Mouse (Mus musculus): ENCODE measurements around the gene Afg1l. TPM values are rescaled to one million over a fixed set of nuclear protein-coding genes. Genes with fewer than 3 reads are reported as not detected.

The Afg1l gene
- polyA plus RNA-seq, 1 experiment = 1.5 TPM

DNA sequence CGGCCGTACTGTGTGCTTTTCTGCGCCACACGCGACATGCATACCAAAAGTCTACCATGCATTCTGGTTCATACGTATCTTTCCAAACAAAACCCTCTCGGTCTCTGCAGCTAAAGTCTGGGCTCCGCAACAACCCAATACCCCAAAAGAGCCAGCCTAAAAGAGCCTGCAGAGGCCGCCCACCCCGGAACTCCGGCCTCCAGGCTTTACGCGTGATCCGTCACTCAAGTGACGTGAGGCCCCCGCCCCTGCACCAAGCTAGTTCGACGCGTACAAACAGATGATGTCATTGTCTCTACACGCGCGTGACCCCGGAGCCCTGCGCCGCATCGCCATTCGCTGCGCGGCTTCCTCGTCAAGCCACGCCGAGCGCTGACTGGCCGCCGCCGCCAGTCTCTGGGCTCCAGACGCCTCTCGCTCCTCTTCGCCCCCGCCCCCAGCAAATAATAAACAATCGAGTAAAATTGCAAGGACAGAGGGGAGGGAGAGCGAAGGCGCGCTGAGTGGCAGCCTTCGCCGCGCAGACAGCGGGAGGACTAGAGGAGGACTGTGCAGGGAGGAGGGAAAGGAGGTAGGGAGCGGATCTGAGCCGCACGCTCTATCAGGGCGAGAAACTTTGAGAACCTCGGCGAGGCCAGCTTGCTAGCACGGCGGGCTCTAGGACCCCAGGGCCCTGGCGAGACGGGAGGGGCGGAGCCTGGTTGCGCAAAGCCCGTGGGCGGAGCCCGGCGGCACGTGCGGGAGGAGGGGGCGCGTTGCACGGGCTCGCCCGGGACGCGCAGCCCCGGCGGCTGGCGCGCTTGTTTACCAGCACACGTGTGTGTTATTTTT lies 200.7 kb downstream of the Afg1l start:
- H3K4me1 ChIP-seq (ENCODE audit: control insufficient read depth, insufficient read depth, low read length) = peaks cover 26% of the 10 kb centered on the region

DNA sequence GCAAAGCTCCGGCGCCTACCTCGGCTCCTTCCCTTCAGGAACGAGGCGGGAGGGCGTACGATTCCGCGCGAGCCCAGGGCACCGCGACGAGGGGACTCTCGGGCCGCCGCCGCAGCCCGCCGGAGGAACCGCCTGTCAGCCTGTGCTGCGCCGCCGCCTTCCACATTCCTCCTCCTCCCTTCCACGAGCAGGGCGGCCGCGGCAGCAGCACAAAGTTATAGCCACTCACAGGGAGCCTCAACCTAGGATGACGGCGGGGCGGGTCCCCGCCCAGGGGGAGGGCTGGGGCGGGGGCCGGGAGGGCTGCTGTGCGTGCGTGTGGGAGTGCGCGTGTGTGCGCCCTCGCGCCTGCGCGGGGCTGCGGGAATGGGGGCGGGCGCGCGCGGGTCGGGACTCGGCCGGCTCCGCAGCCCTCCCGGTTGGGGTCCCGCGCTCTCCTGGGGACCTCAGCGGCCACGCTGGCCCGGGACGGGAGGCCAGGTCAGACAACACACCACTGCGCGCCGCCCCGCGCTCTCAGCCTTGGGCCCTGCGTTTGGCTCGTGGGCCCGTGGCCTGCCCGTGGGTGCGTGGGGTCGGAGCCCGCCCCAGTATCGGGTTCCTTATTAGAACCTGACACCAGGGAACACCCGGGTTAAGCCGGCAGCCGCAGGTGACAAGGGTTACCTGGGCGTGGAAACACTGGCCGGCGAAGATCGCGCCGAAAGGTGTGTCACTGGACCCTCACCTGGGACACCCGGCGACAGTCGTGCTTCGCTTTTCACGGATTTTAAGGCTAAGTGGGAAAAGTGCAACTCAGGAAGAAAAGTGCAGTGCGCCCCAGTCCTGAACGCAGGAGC lies 201.6 kb downstream of the Afg1l start, which contains the start of gene Foxo3:
Foxo3 (minus strand) TSS at position 249 of the 839 bp plus-strand sequence.
- H3K4me3 ChIP-seq (ENCODE audit: control insufficient read depth, low read depth, low read length) = peak within 1 kb of the TSS; percentile 91
- H3K4me1 ChIP-seq (ENCODE audit: control insufficient read depth, insufficient read depth, low read length) = peaks cover 26% of the 10 kb centered on the region
- TF ChIP-seq CTCF (IDR thresholded peaks at IDR 0.05; ENCODE audit: control insufficient read depth, insufficient read depth, insufficient replicate concordance, low read depth, low read length) (no peak), POLR2A (IDR thresholded peaks at IDR 0.05; ENCODE audit: control insufficient read depth, low read depth, low read length) (peak; percentile 77)
- H3K27me3 ChIP-seq (ENCODE audit: control insufficient read depth, insufficient read depth, low read length) = no peaks in the 10 kb centered on the region
- no peaks in the 10 kb centered on the region for H3K36me3 ChIP-seq (ENCODE audit: control insufficient read depth, insufficient read depth, low read length)
- H3K27ac ChIP-seq (ENCODE audit: control insufficient read depth, insufficient read depth, low read depth, low read length) = peak within 1 kb of the TSS; percentile 75

More for the DNA sequence above, 200.7 kb downstream of the Afg1l start:
- Histone ChIP-seq H3K36me3 (ENCODE audit: control insufficient read depth, insufficient read depth, low read length) (no peaks in the 10 kb centered on the region), H3K27ac (ENCODE audit: control insufficient read depth, insufficient read depth, low read depth, low read length) (peak overlapping the region; percentile 91), H3K4me3 (ENCODE audit: control insufficient read depth, low read depth, low read length) (peak overlapping the region; percentile 91), H3K27me3 (ENCODE audit: control insufficient read depth, insufficient read depth, low read length) (no peaks in the 10 kb centered on the region)
- TF ChIP-seq CTCF (IDR thresholded peaks at IDR 0.05; ENCODE audit: control insufficient read depth, insufficient read depth, insufficient replicate concordance, low read depth, low read length) (no peak), POLR2A (IDR thresholded peaks at IDR 0.05; ENCODE audit: control insufficient read depth, low read depth, low read length) (peak; percentile 45; the same call in 1 of the 2 replicates)

DNA sequence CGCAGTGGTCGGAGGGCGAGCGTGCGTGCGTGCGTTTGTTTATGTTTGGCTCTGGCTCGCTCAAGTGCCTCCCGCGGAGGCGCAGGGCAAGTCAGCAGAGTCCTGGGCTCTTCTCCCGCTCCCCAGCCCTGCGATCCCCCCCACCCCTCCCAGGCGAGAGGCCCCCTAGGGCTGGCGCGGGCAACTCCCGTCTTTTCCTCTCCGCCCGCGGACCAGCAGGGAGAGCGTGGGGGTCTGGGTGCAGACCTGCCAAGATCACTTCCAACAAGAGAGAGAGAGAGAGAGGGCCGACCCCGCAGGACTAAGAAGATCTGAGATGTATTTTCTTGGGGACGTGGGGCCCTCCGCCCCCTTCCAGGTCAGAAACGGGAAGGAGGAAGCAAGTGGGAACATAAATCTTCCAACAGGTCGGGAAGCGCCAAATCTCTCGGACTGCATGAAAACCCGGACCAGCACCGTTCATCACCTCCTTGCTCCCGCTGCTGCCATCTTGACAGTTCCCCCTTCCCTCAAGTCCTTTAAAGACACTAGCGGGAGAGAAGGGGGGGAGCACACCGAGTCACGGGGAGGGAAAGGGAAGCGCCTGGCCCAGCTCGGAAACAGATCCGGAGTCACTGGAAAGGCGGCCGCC lies 202.4 kb downstream of the Afg1l start:
- peak overlapping the region; percentile 91 for H3K4me3 ChIP-seq (ENCODE audit: control insufficient read depth, low read depth, low read length)
- no peaks in the 10 kb centered on the region for H3K27me3 ChIP-seq (ENCODE audit: control insufficient read depth, insufficient read depth, low read length)
- H3K4me1 ChIP-seq (ENCODE audit: control insufficient read depth, insufficient read depth, low read length) = peaks cover 26% of the 10 kb centered on the region
- peak overlapping the region; percentile 33 for H3K27ac ChIP-seq (ENCODE audit: control insufficient read depth, insufficient read depth, low read depth, low read length)
- H3K36me3 ChIP-seq (ENCODE audit: control insufficient read depth, insufficient read depth, low read length) = no peaks in the 10 kb centered on the region
- TF ChIP-seq POLR2A (IDR thresholded peaks at IDR 0.05; ENCODE audit: control insufficient read depth, low read depth, low read length) (no peak), CTCF (IDR thresholded peaks at IDR 0.05; ENCODE audit: control insufficient read depth, insufficient read depth, insufficient replicate concordance, low read depth, low read length) (no peak)

DNA sequence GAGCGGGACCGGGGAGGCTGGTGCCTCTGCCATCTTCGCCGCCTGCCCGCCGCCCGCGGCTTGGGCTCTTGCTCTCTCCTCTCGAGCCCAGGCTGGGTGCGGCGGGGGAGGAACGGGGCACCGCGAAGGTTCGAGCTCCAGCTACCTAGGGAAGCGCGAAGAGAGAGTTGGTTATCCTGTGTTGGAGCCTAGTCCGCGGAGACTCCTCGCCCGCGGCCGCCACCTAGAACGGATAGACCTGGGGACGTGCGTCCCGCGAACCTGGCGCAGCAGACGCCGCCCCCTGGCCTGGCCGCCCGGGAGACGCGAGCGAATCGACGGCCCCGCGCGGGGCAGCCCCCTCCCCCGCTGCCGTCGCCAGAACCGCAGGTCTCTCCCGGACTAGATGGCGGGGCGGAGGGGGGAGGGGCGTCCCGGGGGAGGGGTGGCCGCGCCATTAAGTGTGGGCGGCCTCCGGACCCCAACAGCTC lies 202.9 kb downstream of the Afg1l start:
- Histone ChIP-seq H3K27ac (ENCODE audit: control insufficient read depth, insufficient read depth, low read depth, low read length) (peak overlapping the region; percentile 80), H3K4me1 (ENCODE audit: control insufficient read depth, insufficient read depth, low read length) (peaks cover 26% of the 10 kb centered on the region), H3K27me3 (ENCODE audit: control insufficient read depth, insufficient read depth, low read length) (no peaks in the 10 kb centered on the region), H3K4me3 (ENCODE audit: control insufficient read depth, low read depth, low read length) (peak overlapping the region; percentile 91), H3K36me3 (ENCODE audit: control insufficient read depth, insufficient read depth, low read length) (no peaks in the 10 kb centered on the region)
- TF ChIP-seq CTCF (IDR thresholded peaks at IDR 0.05; ENCODE audit: control insufficient read depth, insufficient read depth, insufficient replicate concordance, low read depth, low read length) = no peak
- no peak for TF ChIP-seq POLR2A (IDR thresholded peaks at IDR 0.05; ENCODE audit: control insufficient read depth, low read depth, low read length)

- peaks cover 26% of the 10 kb centered on the region for H3K4me1 ChIP-seq (ENCODE audit: control insufficient read depth, insufficient read depth, low read length)
- TF ChIP-seq POLR2A (IDR thresholded peaks at IDR 0.05; ENCODE audit: control insufficient read depth, low read depth, low read length) (no peak), CTCF (IDR thresholded peaks at IDR 0.05; ENCODE audit: control insufficient read depth, insufficient read depth, insufficient replicate concordance, low read depth, low read length) (no peak)
Measured at GRCm38 (mm10) chr10:42274712-42275400, 203.5 kb downstream of the Afg1l start.

GRCm38 (mm10) chr10:42273760-42274691 lies 204.3 kb downstream of the Afg1l start:
- H3K4me3 ChIP-seq (ENCODE audit: control insufficient read depth, low read depth, low read length) = peak overlapping the region; percentile 83
- peaks cover 32% of the 10 kb centered on the region for H3K4me1 ChIP-seq (ENCODE audit: control insufficient read depth, insufficient read depth, low read length)
- no peaks in the 10 kb centered on the region for H3K27me3 ChIP-seq (ENCODE audit: control insufficient read depth, insufficient read depth, low read length)
- H3K36me3 ChIP-seq (ENCODE audit: control insufficient read depth, insufficient read depth, low read length) = no peaks in the 10 kb centered on the region
- no peak; the same call in 1 of the 2 replicates for TF ChIP-seq POLR2A (IDR thresholded peaks at IDR 0.05; ENCODE audit: control insufficient read depth, low read depth, low read length)
- no peak for TF ChIP-seq CTCF (IDR thresholded peaks at IDR 0.05; ENCODE audit: control insufficient read depth, insufficient read depth, insufficient replicate concordance, low read depth, low read length)
- peak overlapping the region; percentile 64 for H3K27ac ChIP-seq (ENCODE audit: control insufficient read depth, insufficient read depth, low read depth, low read length)

More at GRCm38 (mm10) chr10:42274712-42275400, 203.5 kb downstream of the Afg1l start:
- no peaks in the 10 kb centered on the region for H3K36me3 ChIP-seq (ENCODE audit: control insufficient read depth, insufficient read depth, low read length)
- peak overlapping the region; percentile 80 for H3K27ac ChIP-seq (ENCODE audit: control insufficient read depth, insufficient read depth, low read depth, low read length)
- H3K4me3 ChIP-seq (ENCODE audit: control insufficient read depth, low read depth, low read length) = peak overlapping the region; percentile 83
- no peaks in the 10 kb centered on the region for H3K27me3 ChIP-seq (ENCODE audit: control insufficient read depth, insufficient read depth, low read length)

All from testis, adult 2 months (tissue).